Mouse (Mus musculus) embryo, embryonic 9.5 days (tissue): ENCODE measurements around the gene Pepd.

Experiments used
- DNase-seq: peaks from one replicate; pipeline ENCODE4 v3.0.0-alpha.2; 2017; ENCODE audit errors: extremely low spot score

Gene Pepd

DNA sequence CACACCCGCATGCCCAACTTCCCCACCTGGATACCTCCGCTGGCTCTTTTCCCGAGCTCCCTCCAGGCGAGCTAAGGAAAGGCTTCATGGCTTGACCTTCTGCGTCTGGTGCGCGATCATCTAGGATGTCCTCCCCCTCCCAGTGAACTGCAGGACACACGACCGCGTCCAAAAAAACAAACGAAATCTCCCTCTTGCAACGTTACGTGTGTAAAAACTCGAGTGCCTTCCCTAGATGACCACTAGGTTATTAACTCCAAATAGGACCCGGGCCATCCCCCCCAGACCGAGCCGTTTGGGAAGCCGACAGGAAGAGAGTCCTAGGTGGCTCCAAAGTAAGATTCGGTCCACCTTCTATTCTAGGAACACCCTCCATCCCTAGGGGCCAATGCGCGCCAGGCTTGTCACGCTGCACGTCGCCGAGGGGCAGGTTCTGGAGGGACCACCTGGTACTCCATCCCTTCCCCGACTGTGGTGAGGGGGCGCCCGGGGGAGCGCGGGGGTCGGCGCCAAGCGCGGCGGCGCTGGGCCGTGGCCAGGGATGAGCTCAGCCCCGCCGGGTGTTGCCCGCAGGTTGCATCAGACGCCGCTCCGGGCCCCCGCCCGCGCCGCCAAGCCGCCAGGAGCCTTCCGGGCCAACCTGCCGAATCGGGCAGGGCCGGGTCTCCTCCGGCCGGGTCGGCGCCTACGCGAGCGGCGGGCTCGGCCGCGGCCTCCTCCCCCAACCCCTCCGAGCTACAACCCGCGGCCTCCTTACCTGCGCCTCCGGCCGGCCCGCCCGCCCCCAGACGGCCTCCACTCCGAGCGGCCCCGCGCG, 143.6 kb downstream of the Pepd start:
- peak; percentile 58 for DNase-seq

DNA sequence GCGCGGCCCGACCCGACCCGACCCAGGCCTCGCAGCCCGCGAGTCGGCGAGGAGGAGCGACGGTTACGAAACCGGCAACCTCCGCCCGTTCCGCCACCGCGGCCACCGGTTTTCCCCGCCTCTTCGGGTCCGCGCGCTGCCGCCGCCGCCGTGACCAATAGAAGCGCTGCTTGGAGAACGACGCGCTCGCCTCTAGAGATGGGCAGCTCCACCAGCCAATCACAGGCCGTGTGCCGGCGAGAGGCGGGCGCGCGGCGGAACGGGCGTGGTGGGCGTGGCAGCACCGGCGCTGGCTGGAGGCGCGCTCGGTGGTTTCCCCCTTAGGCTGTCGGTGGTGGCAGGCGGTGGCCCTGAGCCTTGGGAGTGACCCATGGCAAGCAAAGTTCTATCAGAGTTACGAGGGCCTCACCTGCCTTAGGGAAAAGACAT, 144.3 kb downstream of the Pepd start, which contains the start of gene Cebpg:
Gene Cebpg (minus strand): TSS at position 138 of the 429 bp plus-strand sequence.
- peak; percentile 98 for DNase-seq

DNA sequence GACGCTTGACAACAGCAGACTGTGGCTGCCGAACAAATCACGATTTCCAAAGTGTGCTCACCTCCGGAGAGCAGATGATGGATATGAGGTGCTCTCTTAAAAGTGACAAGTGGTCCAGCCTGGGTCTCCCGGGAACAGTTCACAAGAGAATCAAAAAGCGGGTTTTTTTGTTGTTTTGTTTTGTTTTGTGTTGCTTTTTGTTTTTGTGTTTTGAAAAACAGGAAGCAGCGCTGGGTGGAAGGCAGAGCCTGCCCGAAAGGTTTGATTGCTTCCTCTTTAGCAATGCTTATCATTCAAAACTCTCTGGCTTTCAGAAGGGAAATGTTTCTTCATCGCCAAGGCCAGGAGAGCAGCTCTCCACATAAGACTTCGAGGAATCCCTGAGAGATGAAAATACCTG, 144.8 kb downstream of the Pepd start:
- DNase-seq: no peak

DNA sequence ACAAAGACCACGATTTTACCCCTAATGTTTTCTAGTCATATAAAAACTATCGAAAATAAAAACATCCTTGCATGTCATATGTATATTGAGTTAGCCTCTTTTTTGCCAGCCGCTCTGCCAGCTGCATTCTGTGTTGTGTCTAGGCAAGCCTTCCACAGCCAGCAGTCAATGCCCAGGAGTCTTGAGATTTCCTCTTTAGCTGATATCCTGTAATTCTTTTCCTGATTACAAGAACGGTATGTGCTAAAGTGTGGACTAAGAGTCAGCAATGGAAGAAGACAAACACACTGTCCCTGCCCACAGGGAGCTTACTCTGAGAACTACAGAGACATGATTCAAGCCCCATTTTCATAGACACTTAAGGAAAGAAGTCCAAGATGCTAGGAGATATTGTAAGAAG, 145.4 kb downstream of the Pepd start:
- DNase-seq: no peak

DNA sequence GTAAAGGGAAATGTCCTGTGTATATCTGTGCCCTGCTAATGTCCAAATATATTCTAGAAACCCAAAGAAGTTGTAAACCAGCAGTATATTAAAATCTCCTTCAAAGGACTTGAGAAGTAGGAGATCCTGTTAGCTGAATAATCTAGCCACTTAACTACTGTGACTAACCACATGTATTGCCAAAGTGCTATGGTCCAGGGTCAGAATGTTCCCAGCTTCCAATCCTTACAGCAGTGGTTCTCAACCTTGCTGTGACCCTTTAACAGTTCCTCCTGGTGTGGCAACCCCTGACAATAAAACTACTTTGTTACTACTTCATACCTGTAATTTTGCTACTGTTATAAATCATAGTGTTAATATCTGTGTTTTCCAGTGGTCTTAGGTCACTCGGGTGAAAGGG, 146.2 kb downstream of the Pepd start:
- DNase-seq: no peak

DNA sequence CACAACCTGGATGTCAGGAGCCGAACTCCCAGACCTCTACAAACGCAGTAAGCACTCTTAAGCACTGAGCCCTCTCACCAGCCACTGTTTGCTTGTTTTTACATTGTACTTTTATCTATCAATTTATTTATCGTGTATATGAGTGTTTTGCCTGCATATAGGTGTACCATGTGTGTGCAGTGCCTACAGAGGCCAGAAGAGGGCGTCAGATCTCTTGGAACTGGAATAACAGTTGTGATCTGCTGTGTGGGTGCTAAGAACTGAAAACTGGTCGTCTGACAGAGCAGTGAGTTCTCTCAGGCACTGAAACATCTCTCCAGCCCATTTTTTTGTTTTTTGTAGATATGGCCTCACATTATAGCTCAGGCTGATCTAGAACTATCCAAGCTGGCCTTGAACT, 147.3 kb downstream of the Pepd start:
- no peak for DNase-seq

DNA sequence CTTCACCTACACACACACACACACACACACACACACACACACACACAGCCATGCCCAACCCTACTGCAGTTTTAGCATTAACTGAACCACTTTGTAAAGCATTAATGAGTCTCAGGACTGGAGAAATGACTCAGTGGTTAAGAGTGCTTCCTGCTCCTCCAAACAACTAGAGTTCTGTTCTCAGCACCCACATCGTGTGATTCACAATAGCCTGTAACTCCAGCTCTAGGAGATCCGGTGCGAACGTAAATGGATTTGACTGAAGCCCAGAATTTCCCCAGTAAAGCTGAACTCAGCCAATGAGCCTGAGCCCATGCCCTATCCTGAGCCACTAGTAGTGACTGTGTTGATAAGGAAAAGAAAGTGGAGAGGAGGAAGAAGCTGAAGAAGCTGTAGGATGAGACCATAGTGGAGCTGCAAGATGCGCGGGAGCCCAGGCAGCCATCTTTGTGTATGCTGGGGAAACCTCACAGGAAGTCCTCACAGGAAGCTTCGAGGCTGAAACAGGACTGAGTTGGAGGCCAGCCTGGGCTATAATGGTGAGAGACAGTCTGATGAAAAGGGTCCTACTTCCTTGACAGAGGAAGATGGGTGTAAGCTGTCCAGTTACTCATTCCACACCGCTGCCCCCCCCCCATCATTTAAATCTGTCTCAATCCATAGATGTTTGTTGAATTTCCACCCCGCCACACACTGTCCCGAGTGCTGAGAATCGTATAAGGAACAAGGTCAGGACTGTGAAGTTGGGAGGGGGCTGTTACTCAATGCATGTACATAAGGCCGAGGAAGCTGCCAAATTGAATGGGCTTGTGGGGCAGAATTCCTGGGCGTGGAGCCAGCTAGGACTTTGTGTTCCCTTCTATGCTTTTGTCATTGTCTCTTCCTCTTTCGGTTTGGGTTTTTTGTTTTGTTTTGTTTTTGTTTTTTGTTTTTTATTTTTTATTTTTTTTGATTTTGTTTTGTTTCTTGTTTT, 152.4 kb downstream of the Pepd start:
- no peak for DNase-seq

DNA sequence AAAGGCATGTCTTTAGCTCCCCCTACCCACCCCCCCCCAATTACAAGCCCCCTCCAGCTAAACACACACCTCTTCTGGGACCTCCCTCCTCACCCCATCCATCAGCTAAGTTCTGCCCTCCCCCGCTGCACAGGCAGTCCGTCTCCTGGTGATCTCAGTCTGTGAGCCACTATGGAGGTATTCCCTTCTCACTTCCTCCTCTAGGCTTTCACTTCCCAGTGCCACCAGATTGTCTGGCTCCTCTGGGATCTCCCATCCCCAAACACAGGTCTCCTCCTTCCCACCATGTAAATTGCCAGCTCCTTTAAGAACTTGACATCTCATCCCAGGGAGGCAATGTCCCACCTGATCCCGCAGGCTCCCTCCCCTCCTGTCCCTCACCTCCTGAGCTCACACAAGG, 153.8 kb downstream of the Pepd start:
- DNase-seq: no peak

DNA sequence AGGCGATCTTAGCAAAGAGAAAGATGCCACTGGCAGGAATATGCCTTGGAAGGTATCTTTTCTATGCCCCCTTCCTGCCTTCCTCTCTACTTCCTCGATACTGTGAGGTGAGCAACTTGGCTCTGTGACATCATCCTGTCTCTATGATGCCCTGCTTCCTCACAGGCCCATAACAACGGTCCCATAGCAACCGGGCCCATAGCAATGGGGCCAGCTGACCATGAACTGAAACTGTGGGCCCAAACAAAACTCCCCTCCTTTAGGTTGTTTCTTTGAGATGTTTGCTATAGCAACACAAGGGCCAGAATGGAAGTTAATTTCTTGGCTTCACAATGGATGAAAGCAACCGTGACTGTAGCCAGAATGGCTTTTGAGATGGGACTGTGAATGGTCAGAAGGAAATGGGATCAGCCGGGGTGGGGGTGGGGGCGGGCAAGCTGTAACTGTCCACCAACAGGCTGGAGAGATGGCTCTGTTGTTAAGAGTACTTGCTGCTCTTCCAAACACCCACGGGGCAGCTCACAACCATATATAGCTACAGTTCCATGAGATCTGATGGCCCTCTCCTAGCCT, 154.5 kb downstream of the Pepd start:
- DNase-seq: no peak

DNA sequence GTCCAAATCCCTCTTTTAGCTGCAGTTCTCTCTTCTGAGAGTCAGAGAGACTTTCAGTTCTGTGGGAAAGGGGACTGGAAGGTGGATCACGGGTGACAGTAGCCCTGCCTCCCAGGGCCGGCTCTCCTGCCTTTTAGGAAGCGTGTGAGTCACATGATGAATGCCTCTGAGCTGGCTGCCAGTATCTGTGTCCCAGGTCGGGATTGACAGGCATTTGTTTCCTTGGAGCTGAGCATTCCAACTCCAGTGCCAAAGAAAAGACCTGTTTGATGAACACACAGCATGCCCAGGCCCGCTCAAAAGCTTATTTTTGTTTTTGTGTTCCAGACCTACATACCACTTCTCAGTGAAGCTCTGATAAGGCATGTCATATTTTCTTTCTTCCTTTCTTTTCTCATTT, 164.5 kb downstream of the Pepd start:
- no peak for DNase-seq

DNA sequence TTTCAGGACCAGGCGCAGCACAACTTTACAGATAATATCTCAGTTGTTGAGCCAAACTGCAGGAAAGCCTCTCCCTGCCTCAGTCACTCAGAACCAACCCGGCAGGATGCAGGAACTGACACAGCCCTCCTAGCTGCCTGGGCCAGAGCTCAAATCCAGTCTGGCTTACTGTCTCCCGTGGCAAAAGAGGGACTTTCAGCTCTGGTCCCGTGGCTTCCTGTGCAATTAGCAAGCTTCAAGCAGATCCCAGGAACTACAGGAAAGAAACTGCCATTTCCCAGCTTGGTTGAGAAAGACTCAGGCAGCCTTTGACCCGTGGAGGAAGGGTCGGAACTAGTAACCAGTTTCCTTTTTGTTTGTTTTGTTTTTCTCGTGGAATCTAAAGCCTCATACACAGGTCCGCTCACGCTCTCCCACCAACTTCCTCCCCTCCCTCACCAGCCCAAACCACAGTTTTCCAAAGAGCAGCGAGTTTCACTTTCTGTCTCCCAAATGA, 168.7 kb downstream of the Pepd start:
- peak; percentile 12 for DNase-seq

DNA sequence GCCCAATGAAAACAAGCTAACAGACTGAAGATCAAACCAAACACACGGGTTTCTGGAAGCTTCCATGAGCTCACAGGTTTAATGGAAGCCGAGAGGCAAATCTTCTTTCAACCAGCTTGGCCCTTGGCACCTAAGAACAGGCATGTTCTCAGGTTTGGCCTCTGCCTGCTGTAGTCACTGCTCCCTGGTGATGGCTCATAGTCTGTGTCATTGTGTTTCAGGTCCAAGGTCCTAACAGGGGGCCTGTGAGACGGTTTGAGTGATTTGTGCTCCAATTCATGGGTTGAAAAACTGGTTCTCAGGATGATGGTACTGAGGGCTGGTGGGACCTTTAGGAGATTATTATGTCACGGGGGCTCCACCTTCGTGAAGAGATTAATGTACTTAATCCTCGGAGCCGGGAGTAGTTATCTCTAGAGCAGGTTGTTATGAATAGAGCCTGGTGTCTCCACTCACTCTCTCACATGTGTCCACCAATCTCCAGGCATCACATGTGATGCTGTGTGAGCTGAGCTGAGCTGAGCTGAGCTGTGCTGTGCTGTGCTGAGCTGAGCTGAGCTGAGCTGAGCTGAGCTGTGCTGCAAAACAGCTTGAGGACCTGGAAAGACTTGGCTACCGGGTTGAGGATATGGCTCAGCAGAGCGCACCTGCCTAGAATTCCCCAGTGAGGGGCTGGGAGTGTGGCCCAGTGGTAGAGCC, 169.4 kb downstream of the Pepd start:
- no peak for DNase-seq

DNA sequence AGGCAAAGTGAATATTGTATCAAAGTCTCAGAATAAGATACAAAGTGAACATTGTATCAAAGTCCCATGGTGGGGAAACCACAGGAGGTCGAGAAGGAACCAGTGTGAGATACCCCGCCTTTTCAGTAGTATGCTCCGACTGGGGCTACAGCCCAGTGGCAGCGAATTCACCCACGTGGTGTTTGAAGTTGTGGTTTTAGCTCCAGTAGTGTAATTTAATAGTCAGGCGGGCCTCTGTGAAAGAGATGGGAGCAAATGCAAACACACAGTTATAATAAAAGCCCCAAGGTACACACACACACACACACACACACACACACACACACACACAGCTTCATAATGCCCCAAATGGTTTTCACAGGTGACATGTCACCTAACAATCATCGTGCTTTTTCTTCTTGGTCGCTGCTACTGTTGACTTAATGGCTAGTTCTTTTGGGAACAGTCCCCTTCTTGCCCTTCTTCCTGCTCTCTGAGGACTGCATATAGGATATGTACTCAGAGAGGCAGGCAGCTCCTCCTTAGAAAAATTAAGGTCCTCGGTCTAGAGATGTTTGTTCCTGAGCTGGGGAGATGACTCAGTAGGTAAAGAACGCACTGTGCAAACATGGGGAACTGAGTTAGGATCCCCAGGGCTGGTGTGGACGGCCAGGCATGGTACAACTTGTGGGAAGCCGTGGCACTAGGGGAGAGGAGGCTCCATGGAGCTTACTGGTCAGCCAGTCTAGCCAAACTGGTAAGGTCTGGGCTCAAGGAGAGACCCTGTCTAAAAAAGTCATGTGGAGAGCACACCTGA, 172.6 kb downstream of the Pepd start:
- no peak for DNase-seq

DNA sequence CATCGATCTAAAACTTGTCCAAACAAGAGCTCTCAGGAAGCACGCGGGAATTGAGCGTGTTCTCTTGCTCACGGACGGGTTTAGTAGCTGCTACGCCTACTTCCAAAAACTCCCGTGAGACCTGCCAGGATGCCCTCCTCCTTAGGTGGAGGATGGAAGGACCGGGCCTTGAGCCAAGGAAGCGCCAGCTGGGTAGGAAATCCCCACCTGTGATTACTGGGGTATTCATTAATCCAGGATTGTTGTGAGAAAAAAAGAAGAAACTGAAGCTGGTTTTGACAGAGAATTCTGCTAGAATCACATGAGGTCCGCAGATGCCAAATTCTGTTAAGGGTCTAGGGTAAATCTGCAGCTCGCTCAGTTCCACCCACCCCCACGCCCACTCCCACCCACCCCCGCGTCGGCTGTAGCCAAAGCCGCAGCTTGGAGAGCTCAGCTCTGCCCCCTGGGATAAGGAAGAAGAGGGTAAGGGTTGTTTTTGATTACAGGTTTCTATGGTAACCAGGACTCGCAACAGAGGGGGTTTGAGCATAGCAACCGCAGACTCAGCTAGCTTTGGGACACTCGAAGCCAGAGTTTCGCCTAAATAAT, 174.2 kb downstream of the Pepd start:
- DNase-seq: peak; percentile 66

DNA sequence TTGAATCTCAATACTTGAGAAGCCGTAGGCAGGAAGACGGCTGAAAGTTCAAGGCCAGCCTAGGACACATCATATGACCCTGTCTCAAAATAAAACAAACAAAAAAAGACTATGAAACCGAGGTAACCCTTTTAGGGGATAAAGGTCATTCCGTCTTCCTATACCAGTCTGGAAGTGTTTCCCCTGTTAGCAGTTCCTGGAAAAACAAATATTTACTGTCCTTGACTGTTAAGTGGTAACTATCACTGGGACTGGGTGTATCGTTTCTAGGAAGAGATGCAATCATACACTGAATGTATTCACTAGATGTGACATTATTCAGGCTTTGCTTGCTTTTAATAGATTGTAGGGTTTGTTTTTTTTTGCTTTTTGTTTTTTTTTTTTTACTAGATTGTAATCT, 178.4 kb downstream of the Pepd start:
- DNase-seq: no peak
